Mouse (Mus musculus) Muller cell, postnatal 12 days (primary cell): ENCODE measurements at regions not wholly inside any gene's neighbourhood (a gene's known extent, or its start where the extent isn't known, plus 50 kb on each side); places are given as distances from the start of the nearest gene placed in this dataset.

Experiments
- DNase-seq: peaks from one replicate; pipeline ENCODE4 v3.0.0-alpha.2; 2015; ENCODE audit errors: inconsistent ontology term

DNA sequence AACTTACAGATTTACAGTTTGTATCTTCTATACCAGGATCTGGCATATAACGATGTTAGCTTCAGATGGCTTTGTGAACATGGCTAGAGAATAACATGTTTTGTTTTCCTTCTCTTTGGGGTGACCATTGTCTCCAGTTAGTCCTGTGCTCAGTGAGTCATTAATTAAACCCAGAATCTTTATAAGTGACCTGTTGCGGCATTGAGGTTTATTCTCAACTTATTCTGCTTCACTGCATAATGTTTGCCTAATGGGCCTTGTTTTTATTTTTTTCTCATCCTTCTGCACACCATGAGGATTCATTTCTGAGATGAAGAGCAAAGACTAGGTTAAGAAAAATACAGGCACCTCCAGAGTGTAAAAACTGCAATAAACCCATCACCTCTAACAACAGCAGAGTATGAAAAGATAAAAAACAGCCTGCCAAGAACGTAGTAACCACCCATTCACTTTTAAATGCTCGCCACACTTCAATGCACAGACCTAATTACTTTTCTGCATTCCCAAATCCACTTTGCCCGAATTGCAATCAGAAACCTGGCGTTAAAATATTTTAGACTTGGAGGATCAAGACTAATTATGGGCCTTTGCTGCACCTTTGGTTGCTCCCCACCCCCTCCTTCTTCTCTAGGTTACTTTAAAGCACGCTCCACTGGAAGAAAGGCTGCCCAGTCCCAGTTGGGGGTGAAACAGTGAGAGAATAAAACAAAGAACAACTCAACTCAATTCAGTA lies 381.5 kb upstream of the Nr2f1 start:
- peak; percentile 96 for DNase-seq

DNA sequence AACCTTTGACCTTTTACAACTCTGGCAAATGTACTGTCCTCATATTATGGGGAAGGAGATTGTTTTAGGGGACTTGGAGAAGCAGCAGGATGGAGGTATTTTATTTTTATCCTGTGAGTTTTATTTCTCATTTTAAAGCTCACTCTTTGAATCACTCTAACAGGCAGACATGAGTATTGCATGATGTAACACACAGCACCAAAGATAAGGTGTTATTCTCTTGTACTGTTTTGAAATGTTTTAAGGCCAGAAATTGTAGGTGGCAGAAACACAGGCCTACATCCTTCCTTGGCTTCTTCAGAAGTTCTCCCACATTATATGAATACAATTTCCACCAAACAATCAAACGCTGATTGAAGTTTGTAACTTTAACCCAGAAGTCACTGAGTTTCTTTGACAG lies 377.9 kb upstream of the Nr2f1 start:
- no peak for DNase-seq

DNA sequence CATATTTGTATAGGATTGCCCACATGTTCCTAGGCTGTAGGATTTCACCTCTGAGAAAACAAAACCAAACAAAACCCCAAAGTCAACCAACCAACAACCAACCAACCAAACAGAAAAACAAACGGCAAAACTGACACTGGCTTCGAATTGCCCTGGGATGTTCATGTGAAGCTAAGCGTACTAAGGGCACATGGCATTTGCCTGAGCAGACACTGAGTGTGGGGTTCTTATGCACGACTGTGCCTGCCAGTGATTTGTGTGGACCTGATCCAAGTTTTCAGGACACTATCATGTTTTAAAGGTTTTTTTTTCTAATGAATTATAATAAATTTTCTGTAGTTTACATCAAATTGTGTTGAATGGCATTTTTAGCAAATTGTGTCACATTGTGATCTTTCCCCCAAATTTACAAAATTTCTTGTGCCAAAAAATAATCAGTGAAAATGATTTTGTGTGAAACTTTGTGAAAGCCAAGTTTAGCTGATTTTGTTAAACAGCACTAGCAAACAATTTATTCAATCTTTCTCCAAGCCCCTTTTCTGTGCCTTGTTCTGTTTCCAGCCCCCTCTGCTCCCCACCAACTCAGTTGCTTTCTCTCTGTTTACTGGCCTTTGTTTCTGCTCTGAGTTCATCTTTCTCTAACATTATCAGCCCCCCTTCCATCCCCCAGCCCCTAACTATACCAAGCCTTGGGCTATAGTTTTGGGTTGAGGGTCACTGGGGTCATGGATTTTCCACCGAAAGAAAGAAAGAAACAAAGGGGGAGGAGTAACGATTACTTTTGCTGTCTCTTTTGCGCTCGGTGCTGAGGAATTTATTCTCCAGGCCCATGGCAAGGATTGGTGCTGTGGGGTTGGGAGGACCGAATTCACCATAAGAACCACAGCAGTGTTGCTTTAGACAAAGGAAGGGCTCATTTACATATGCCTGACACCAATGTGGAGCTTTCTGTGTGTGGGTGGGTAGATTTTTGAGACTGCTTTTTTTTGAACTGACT lies 377.0 kb upstream of the Nr2f1 start:
- peak; percentile 39 for DNase-seq

DNA sequence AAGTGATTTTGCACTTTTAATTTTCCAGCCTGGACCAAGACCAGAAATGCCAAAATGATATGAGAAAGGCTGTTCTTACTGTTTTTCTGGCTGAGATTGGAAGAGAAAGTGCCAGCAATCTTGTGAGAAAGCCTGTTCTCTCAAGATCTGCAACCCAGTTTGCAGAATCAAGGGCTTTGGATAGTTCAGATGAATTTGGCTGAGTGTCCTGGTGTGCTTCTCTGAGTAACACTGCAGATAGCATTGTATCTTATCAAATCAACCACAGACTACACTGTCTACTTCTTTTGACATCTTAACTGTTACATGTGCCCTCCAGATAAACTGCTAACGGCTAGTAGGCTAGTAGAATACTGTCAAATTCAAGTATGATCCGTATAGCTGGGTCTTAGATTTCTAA lies 371.5 kb upstream of the Nr2f1 start:
- DNase-seq = no peak

DNA sequence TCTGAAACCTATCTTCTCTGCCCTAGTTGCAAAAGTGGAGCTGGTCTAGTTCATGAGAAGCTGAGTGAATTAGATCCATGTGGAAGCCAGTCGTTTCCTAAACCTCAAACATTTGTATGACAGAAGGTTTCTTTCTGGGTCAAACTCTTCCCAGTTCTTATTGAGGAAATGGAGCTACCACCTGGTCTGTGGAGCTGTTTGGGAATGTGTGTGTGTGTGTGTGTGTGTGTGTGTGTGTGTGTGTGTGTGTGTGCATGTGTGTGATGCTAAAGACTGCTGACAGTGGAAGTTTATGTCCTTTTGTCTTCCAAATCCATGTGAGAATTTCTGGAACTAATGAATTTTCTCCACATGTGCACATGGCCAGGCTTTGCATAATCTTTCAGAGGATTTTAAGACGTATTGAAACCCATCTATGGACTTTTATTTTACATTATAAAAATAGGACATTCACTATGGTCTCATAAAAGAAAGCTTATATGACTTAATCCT lies 324.9 kb upstream of the Nr2f1 start:
- no peak for DNase-seq

DNA sequence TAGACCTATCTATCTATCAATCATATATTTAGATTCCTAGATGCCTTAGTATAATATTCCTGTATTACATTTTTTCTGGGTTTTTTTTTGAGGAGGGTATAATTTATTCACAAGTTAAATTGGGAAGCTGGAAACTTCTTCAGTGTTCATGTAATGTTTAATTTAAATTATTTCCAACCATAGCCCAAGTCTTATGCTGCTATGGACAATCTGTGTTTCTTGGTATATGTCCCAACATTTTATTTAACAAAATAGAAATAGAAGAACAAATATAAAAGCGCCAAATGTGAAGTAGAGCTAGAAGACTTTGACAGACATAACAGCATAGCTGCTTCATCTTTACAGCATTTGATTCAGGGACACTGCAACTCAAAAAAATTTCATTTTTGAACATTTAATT lies 321.2 kb upstream of the Nr2f1 start:
- DNase-seq = no peak

DNA sequence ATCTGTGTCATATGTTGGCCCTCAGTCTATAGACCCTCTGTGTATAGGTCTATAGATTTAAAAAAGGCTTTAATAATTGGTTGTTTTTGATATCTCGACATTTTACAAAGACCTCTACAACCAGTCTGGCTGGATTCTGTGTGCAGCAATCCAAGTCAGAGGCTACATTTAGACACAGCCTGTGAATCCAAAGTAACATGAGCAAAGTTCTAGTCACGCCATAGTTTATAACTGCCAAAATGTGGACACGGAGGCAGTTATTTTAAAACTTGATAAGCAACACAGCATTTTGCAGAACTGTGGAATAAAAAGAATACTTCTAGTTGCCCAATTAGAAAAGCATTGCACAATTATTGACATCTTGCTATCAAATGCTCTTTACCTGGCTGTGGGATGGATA lies 320.6 kb upstream of the Nr2f1 start:
- DNase-seq = no peak

DNA sequence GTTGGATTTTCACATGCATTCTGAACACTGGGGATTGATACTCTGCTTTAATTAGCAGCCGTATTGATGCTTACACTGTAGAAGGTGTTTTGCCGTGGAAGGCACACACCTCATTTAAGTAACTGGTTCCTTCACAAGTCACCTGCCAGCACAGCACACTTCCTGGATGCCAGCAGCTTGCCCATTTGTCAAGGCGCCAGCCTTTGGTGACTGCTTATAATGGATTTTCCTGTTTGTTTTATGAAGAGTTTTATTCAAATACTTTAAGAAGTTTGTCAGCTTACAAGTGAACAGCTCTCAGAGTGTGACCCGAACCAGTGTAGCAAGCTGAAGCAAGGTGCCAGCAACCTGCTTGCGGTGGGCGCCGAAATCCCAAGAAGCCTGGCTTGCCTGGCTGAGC lies 301.0 kb upstream of the Nr2f1 start:
- DNase-seq = no peak

DNA sequence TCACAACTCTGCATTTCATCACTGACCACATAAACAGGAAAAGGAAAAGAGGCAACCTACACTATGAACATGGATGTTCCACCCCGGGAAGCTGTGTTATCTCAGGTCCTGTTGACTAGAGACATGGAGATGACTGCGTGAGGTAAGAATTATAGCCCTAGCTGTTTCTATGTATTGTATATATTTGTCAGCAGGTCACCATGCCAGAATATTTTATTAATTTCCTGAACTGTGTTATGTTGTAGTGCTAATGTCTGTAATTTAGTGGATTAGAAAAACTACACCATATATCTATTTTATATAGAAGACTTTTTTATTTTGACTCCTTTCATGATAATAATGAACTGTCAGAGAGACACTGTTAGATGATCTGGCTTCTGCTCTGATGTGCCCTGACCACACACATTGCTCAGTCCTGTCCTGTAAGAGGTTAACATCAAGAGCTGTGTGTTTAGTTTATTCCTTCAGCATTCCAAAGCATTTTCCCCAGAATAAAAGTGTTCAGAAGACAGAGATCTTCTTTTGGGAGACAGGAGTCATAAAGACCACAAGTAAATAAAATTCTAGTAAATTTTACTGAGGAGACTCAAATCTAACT lies 284.3 kb upstream of the Nr2f1 start:
- DNase-seq = no peak

DNA sequence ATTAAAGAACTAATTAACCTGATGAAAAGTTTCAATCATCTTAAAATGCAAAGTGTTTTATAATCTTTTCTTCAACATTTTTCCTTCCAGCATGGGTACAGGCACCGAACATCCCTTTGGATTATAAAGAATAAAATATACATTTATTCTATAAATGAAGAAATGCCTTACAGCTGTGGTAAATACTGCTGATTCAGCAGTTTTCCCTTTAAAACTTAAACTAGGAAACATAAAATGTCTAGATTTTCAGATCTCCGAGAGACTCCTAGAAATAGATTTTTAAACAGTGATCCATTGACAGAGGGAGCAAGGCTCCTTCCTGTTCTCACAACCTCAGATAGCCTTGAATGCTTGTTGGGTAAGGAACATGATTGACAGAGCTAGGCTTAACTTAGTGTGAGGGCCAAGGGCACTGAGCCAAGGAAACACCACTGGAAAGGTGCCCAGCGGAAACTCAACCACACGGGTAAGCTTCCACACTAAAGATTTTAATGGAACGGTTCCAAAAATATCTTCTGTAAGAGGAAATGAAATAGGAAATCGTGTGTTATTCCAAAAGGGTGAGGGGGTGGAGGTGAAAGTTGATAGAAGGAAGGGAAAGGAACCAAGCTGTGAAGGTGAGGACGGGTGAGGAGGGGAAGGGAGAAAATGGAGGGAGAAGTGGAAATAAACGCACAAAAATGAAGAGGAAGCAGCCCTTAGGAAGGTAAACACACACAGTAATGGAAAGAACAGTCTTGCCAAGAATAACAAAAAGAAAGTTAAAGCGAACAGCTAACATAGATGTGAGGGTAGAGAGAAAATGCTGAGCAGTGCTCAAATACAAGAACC lies 283.6 kb upstream of the Nr2f1 start:
- peak; percentile 27 for DNase-seq

DNA sequence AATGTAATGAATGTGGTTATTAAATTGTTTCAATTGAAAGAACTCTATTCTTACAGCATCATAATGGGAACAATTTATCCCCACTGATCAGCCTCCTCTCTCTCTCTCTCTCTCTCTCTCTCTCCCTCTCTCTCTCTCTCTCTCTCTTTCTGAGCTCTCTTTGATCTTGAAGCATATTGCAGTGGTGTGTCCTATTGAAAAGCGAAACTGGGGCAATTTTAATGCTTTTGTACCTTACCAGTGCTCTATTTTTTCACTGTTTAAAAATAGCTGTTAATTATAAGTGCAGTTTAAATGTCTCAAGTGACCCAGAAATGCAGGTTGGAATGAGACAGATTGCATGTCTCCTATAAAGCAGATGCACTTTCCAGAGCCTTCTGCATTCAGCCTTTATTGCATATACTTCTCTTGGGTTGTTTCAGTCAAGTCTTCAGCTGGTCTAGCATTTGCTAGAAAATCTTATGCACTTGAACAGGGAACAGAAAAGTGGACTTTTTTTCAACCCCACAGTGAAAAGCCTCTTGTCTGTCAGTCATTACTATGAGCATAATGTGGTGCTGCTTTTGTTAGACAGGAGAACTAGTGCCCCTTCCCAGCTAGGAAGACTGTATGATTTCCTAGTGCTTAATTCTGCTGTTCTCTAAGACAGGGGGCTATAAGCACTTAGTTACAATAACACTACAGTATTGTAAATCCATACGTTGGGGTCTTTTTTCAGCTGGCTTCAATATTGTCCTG lies 251.9 kb upstream of the Nr2f1 start:
- peak; percentile 67 for DNase-seq

DNA sequence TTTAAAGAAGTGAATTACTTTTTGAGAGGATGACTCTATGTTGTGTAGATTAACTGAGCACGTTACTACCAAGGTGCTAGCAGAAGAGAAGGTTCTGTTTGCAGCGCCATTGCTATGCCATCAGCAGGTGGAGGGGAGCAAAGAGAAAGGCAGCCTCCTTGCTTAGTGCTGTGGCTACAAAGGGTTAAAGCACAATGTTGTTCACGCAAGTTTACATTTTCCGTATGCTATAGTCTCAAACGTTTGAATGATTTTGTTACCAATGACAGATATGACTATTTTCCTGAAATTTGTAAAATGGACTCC lies 247.1 kb upstream of the Nr2f1 start:
- DNase-seq = no peak

DNA sequence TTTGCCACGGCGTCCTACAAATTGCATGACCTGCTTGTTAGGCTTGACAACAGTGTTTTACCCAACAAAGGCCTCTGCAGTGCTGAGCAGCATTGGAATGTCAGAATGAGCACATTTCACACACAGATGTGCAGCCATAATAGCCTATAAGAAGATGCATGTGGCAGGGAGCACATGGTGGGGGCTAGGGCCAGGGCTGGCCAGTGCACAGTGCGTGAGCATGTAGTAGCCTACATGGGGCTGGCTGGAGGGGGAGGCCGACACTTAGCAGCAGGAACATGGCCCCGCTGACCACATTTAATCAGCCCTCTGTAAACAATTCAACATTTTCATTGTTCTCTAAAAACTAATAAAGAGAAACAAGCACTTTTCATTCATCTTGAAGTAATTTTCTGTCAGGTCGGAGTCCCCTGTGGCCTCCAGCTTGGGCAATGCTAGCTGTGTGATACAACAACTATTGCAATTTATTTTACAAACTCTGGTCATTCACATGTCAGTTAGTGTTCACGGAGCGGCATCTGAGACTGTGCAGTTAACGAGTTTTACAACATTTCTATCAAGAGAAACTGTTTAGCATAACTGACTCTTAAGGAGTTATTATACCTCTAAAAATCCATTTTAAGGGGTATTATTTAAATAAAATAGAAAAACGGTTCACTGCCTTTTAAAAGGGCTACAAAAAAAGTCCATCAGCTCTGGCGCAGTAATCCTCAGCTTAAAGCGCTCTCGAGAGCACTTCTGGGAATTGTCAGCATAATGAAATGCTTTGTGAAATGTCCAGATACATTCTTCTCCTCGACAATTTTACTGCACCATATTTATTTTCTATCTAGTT lies 246.6 kb upstream of the Nr2f1 start:
- DNase-seq = peak; percentile 40

DNA sequence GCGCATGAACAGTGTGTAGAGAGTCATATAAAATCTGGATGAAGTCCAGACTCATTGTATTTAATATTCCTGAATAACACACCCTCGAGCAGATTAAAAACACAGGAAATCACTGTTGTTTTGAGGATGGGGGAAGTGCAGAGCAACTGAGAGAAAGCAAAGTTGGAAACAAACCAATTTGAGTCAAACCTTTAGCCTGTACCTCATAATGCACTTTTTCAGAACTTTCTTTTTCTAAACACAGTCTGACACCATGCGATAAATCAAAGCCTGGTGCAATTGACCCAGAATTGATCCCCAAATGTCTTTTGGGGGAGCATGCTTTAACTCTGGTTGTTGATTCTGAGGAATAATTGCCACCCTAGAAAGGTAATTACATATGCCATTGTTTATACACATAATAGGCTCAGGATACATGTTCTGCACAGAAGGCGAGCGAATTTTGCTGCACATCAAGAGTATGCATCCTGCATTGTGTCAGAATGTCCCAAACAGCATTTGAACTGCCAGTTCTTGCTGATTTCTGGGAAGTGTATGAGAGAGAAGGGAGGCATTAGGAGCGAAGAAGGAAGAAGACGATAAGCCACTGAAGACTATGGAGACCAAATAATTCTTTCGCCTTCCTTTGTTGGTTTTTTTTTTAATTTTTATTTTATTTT lies 245.3 kb upstream of the Nr2f1 start:
- DNase-seq = no peak

DNA sequence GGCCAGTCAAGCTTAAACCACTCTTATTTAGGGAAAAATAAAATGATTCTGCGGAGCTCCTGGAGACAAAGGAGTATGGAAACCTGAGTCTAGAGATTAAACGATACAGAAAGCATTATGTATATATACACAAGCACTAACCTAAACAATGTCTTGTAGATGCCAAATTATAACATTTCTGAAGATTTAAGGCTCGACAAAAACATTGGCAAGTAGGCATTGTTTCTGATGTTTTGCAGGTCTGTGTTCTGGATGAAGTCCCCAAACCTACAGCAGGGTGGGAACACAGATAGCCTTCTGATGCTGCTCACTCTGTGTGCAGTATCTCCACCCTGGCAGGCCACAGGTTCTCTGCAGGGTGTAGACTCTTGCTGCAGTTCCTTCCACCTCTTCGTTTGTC lies 228.9 kb upstream of the Nr2f1 start:
- DNase-seq = no peak

DNA sequence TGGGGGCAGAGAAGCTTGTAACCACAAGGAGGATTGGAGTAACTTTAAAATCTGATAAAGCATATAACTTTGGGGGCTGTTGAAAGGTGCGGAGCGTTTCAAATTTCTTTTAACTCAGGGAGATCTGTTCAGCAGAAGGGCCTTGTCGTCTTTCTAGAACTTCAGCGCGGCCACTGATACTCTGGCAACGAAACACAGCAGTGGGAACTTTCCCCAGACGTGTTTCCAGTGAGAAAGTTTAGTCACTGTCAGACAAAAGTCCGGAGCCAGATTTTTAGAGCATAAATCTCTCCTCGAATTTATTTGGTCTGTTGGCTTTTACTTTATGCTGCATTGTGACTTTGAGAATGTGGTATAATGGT lies 228.5 kb upstream of the Nr2f1 start:
- peak; percentile 38 for DNase-seq

DNA sequence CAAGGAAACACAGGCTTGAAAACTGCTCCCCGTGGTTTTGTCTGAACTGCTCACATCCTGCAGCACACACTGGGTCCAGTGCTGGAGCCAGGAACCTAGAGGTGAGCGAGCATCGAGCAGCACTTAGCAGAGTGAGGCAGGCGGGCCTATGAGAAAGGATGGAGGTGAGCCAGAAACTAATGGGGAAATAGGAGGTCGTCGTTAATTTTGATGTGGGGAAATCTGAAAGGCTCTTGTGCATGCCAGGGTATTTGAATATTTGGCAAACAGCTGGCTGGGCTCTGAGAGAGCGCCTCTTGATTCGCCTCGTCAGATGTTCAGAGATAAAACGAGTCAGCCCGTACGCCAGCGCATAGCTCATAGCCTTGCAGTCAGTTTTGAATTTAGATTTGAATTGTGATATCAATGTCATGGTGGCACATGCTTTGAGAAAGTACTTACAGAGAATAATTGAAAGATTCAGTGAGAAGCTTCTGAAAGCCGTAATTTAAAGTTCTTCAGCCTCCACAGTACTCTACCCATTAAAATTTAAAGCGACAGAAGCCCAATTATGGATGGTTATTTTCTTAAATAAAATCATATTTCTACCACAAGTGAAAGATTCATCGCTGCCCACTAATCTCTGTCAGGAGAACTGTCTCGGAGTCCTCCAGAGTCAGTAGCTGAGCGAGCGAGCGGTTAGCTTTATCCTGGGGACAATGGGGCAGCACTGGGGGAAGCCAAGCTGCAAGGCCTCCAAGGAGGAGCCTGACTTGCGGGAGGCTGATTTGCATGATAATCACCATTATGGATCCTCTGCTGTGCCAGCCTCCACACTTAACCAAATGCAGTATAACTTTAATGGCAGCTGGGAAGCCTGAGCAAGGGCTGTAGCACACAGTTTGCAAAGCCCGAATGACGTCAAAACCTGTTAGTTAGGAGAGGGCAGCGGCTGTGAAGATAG lies 227.9 kb upstream of the Nr2f1 start:
- DNase-seq = peak; percentile 70

DNA sequence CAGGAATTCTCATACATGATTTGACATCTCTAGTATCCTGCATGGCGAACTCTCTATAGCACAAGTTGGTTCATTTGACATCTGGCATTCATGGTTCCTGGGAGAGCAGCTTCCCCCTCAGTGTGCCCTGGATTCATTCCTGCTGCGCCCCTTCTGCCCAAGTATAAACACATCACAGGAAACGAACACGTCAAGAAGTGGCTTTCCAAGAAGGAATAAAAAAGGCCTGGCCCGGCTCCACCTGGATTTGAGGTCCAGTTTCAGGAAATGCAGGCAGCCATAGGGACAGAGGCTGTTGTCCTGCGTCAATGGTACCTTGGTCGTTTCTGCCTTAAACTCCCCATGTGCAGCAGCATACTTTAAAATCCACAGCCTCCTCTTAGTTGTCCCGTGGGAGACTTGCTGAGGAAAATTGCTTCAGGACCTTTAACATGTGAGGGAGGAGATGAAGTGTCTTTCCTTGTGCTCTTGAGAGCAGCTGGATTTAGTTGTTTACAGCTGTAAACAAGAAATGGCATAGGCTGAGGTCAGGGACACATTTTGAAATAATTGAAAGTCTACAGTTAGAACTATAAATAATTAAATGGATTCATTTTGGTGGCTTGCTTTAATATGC lies 226.9 kb upstream of the Nr2f1 start:
- DNase-seq = no peak
